Mouse (Mus musculus) limb, embryonic 14.5 days (tissue): ENCODE measurements around the gene Pde8a. TPM values are rescaled to one million over a fixed set of nuclear protein-coding genes. Genes with fewer than 3 reads are reported as not detected.

Experiments
- ATAC-seq: fragments of 200-750 bp; cut with Nextera tagmentation; 2 replicates; pipeline ENCODE4 v1.8.0; 2017; ENCODE audit warnings: low read depth, moderate number of reproducible peaks, moderate TSS enrichment; ENCODE audit not compliant: low FRiP score
- DNase-seq: peaks from one replicate; pipeline ENCODE4 v3.0.0-alpha.2; 2015; ENCODE audit warnings: low spot score
- H3K27ac ChIP-seq: fragments of 300-500 bp; sonication (generic); replicated peaks from 2 replicates; pipeline ENCODE4 v1.5.1; 2014; ENCODE audit warnings: low read depth, mild to moderate bottlenecking, low read length, moderate library complexity, mixed read lengths
- H3K27me3 ChIP-seq: fragments of 300-500 bp; sonication (generic); 2 replicates; pipeline ENCODE4 v1.6.1; 2014; ENCODE audit warnings: low read length, mixed read lengths; ENCODE audit not compliant: control insufficient read depth, insufficient read depth
- H3K36me3 ChIP-seq: fragments of 300-500 bp; sonication (generic); 2 replicates; pipeline ENCODE4 v1.6.1; 2014; ENCODE audit warnings: mild to moderate bottlenecking, low read length, moderate library complexity, mixed read lengths; ENCODE audit not compliant: control insufficient read depth, insufficient read depth
- H3K4me1 ChIP-seq: fragments of 300-500 bp; sonication (generic); 2 replicates; pipeline ENCODE4 v1.6.1; 2014; ENCODE audit warnings: antibody characterized with exemption, low read length, mixed read lengths; ENCODE audit not compliant: control insufficient read depth, insufficient read depth
- H3K4me2 ChIP-seq: fragments of 300-500 bp; sonication (generic); replicated peaks from 2 replicates; pipeline ENCODE4 v1.6.1; 2014; ENCODE audit warnings: low read depth, mild to moderate bottlenecking, low read length, moderate library complexity; ENCODE audit not compliant: severe bottlenecking
- H3K4me3 ChIP-seq: fragments of 300-500 bp; sonication (generic); replicated peaks from 2 replicates; pipeline ENCODE4 v1.5.1; 2014; ENCODE audit warnings: low read length
- H3K9ac ChIP-seq: fragments of 300-500 bp; sonication (generic); 2 replicates; pipeline ENCODE4 v1.6.1; 2014; ENCODE audit warnings: mild to moderate bottlenecking, low read depth, low read length, moderate library complexity; ENCODE audit not compliant: severe bottlenecking
- H3K9me3 ChIP-seq: fragments of 300-500 bp; sonication (generic); 2 replicates; pipeline ENCODE4 v1.6.1; 2016; ENCODE audit warnings: low read length; ENCODE audit not compliant: control insufficient read depth
- POLR2A ChIP-seq: fragments of 200-500 bp; IDR thresholded peaks from 2 replicates; pipeline ENCODE4 v1.8.0; 2012; ENCODE audit warnings: inconsistent platforms, mild to moderate bottlenecking, moderate library complexity, borderline replicate concordance; ENCODE audit not compliant: insufficient read depth, insufficient read length; ENCODE audit errors: extremely low read depth
- WGBS: fragments of 180-500 bp; shearing (Covaris S2); extraction: QIAGEN DNeasy Blood & Tissue Kit; methylation state at CpG from one replicate; pipeline ENCODE4 v1.1.7; 2014; 5-methylcytosine and 5-hydroxymethylcytosine counted together
- polyA plus RNA-seq, 2 experiments: library from polyadenylated mRNA; depleted of rRNA in 1 of 2; stranded (reverse) in 1 of 2; unstranded in 1 of 2; fragments of >200 nt; fragmentation: Nextera tagmentation in 1 of 2; extraction: Ambion mirVana in 1 of 2; gene quantifications; 2 replicates each; pipeline versions ENCODE4 v1.2.1 to v1.2.3; 2012 to 2014

The Pde8a gene
- polyA plus RNA-seq, 2 experiments = 5.5 to 8.1 TPM

- 74% methylated on average over 2 of the region's 2 CpGs for WGBS
Observed at GRCm38 (mm10) chr7:81232674-81233073, 19.3 kb downstream of the Pde8a start.

GRCm38 (mm10) chr7:81235117-81235516 is 21.7 kb downstream of the Pde8a start:
- no peaks in the 10 kb centered on the region for H3K4me1 ChIP-seq
- no peaks in the 10 kb centered on the region for H3K9me3 ChIP-seq
- no peak overlapping the region for H3K4me3 ChIP-seq
- no peaks in the 10 kb centered on the region for H3K27me3 ChIP-seq
- H3K9ac ChIP-seq = no peak overlapping the region
- ATAC-seq (no peak), DNase-seq (no peak)
- no peaks in the 10 kb centered on the region for H3K36me3 ChIP-seq
- no peak overlapping the region for H3K27ac ChIP-seq
- no peak overlapping the region for H3K4me2 ChIP-seq
- WGBS = 90% methylated on average over 2 of the region's 2 CpGs
- no peak for TF ChIP-seq POLR2A

More at GRCm38 (mm10) chr7:81232674-81233073, 19.3 kb downstream of the Pde8a start:
- H3K4me2 ChIP-seq = no peak overlapping the region
- no peak overlapping the region for H3K27ac ChIP-seq
- no peaks in the 10 kb centered on the region for H3K9me3 ChIP-seq
- no peaks in the 10 kb centered on the region for H3K4me1 ChIP-seq
- no peak overlapping the region for H3K9ac ChIP-seq
- ATAC-seq (no peak), DNase-seq (no peak)
- no peak overlapping the region for H3K4me3 ChIP-seq
- H3K27me3 ChIP-seq = no peaks in the 10 kb centered on the region
- H3K36me3 ChIP-seq = no peaks in the 10 kb centered on the region
- no peak for TF ChIP-seq POLR2A

GRCm38 (mm10) chr7:81235600-81236223 is 22.3 kb downstream of the Pde8a start:
- H3K27me3 ChIP-seq = no peaks in the 10 kb centered on the region
- no peak for TF ChIP-seq POLR2A
- no peak for DNase-seq
- no peak overlapping the region for H3K4me3 ChIP-seq
- no peak overlapping the region for H3K27ac ChIP-seq
- H3K9ac ChIP-seq = no peak overlapping the region
- H3K4me1 ChIP-seq = no peaks in the 10 kb centered on the region
- no peaks in the 10 kb centered on the region for H3K36me3 ChIP-seq
- no peak overlapping the region for H3K4me2 ChIP-seq
- H3K9me3 ChIP-seq = no peaks in the 10 kb centered on the region
- no peak for ATAC-seq
- 63% methylated on average over 4 of the region's 4 CpGs for WGBS

- H3K27ac ChIP-seq = no peak overlapping the region
- no peak overlapping the region for H3K9ac ChIP-seq
- no peaks in the 10 kb centered on the region for H3K36me3 ChIP-seq
- H3K4me3 ChIP-seq = no peak overlapping the region
- no peaks in the 10 kb centered on the region for H3K27me3 ChIP-seq
- DNase-seq (no peak), ATAC-seq (no peak)
- TF ChIP-seq POLR2A = no peak
- H3K4me2 ChIP-seq = no peak overlapping the region
- 56% methylated on average over 5 of the region's 5 CpGs for WGBS
- no peaks in the 10 kb centered on the region for H3K9me3 ChIP-seq
- no peaks in the 10 kb centered on the region for H3K4me1 ChIP-seq
Observed at GRCm38 (mm10) chr7:81243361-81243760, 30.0 kb downstream of the Pde8a start.

GRCm38 (mm10) chr7:81249854-81250279 is 36.5 kb downstream of the Pde8a start:
- H3K9ac ChIP-seq = no peak overlapping the region
- no peaks in the 10 kb centered on the region for H3K36me3 ChIP-seq
- no peaks in the 10 kb centered on the region for H3K4me1 ChIP-seq
- no peak overlapping the region for H3K4me3 ChIP-seq
- no peaks in the 10 kb centered on the region for H3K9me3 ChIP-seq
- no peak for TF ChIP-seq POLR2A
- DNase-seq = no peak
- WGBS = 82% methylated on average over 3 of the region's 3 CpGs
- H3K27me3 ChIP-seq = no peaks in the 10 kb centered on the region
- no peak for ATAC-seq
- H3K27ac ChIP-seq = no peak overlapping the region
- H3K4me2 ChIP-seq = no peak overlapping the region
